Mouse (Mus musculus): ENCODE results near the gene Cdk9. TPM values are rescaled to one million over a fixed set of nuclear protein-coding genes. Genes with fewer than 3 reads are reported as not detected.

Gene Cdk9
- polyA plus RNA-seq, 1 experiment = 109 TPM

- H3K36me3 ChIP-seq (ENCODE audit: control insufficient read depth, insufficient read depth, low read length, poor library complexity, severe bottlenecking) = peaks cover 19% of the 10 kb centered on the region
- no peaks in the 10 kb centered on the region for H3K27me3 ChIP-seq (ENCODE audit: control insufficient read depth, insufficient read depth, low read length, poor library complexity, severe bottlenecking)
- H3K4me1 ChIP-seq (ENCODE audit: control insufficient read depth, insufficient read depth, low read length) = peaks cover 1% of the 10 kb centered on the region
- H3K27ac ChIP-seq (ENCODE audit: insufficient read depth, low read length) = no peak overlapping the region
- H3K9ac ChIP-seq (ENCODE audit: low read depth, poor library complexity, severe bottlenecking) = no peak overlapping the region
- TF ChIP-seq EP300 (IDR thresholded peaks at IDR 0.05; ENCODE audit: insufficient read depth, low read depth, low read length) (no peak), POLR2A (IDR thresholded peaks at IDR 0.05; ENCODE audit: insufficient read depth, low read length) (no peak), CTCF (IDR thresholded peaks at IDR 0.05; ENCODE audit: low read depth, low read length) (no peak)
- no peak overlapping the region for H3K4me3 ChIP-seq (ENCODE audit: low read depth, low read length)
- H3K9me3 ChIP-seq (replicated peaks; ENCODE audit: control insufficient read depth, insufficient read depth, low read length, poor library complexity, severe bottlenecking) = no peaks in the 10 kb centered on the region
Measured at GRCm38 (mm10) chr2:32680051-32680451, 32.8 kb downstream of the Cdk9 start.

GRCm38 (mm10) chr2:32677683-32678082 is 35.2 kb downstream of the Cdk9 start:
- Histone ChIP-seq H3K27me3 (ENCODE audit: control insufficient read depth, insufficient read depth, low read length, poor library complexity, severe bottlenecking) (no peaks in the 10 kb centered on the region), H3K4me1 (ENCODE audit: control insufficient read depth, insufficient read depth, low read length) (peaks cover 1% of the 10 kb centered on the region), H3K4me3 (ENCODE audit: low read depth, low read length) (no peak overlapping the region), H3K27ac (ENCODE audit: insufficient read depth, low read length) (no peak overlapping the region), H3K36me3 (ENCODE audit: control insufficient read depth, insufficient read depth, low read length, poor library complexity, severe bottlenecking) (peaks cover 4% of the 10 kb centered on the region), H3K9me3 (replicated peaks; ENCODE audit: control insufficient read depth, insufficient read depth, low read length, poor library complexity, severe bottlenecking) (no peaks in the 10 kb centered on the region), H3K9ac (ENCODE audit: low read depth, poor library complexity, severe bottlenecking) (no peak overlapping the region)
- TF ChIP-seq EP300 (IDR thresholded peaks at IDR 0.05; ENCODE audit: insufficient read depth, low read depth, low read length) = no peak
- no peak for TF ChIP-seq POLR2A (IDR thresholded peaks at IDR 0.05; ENCODE audit: insufficient read depth, low read length)
- no peak for TF ChIP-seq CTCF (IDR thresholded peaks at IDR 0.05; ENCODE audit: low read depth, low read length)

GRCm38 (mm10) chr2:32676821-32677220 is 36.1 kb downstream of the Cdk9 start:
- Histone ChIP-seq H3K36me3 (ENCODE audit: control insufficient read depth, insufficient read depth, low read length, poor library complexity, severe bottlenecking) (peaks cover 4% of the 10 kb centered on the region), H3K27me3 (ENCODE audit: control insufficient read depth, insufficient read depth, low read length, poor library complexity, severe bottlenecking) (no peaks in the 10 kb centered on the region), H3K9ac (ENCODE audit: low read depth, poor library complexity, severe bottlenecking) (no peak overlapping the region), H3K27ac (ENCODE audit: insufficient read depth, low read length) (no peak overlapping the region), H3K9me3 (replicated peaks; ENCODE audit: control insufficient read depth, insufficient read depth, low read length, poor library complexity, severe bottlenecking) (no peaks in the 10 kb centered on the region), H3K4me3 (ENCODE audit: low read depth, low read length) (no peak overlapping the region), H3K4me1 (ENCODE audit: control insufficient read depth, insufficient read depth, low read length) (no peaks in the 10 kb centered on the region)
- no peak for TF ChIP-seq CTCF (IDR thresholded peaks at IDR 0.05; ENCODE audit: low read depth, low read length)
- no peak for TF ChIP-seq POLR2A (IDR thresholded peaks at IDR 0.05; ENCODE audit: insufficient read depth, low read length)
- TF ChIP-seq EP300 (IDR thresholded peaks at IDR 0.05; ENCODE audit: insufficient read depth, low read depth, low read length) = no peak

- Histone ChIP-seq H3K36me3 (ENCODE audit: control insufficient read depth, insufficient read depth, low read length, poor library complexity, severe bottlenecking) (no peaks in the 10 kb centered on the region; the same call in 1 of the 2 replicates), H3K4me1 (ENCODE audit: control insufficient read depth, insufficient read depth, low read length) (no peaks in the 10 kb centered on the region), H3K27me3 (ENCODE audit: control insufficient read depth, insufficient read depth, low read length, poor library complexity, severe bottlenecking) (no peaks in the 10 kb centered on the region), H3K9me3 (replicated peaks; ENCODE audit: control insufficient read depth, insufficient read depth, low read length, poor library complexity, severe bottlenecking) (no peaks in the 10 kb centered on the region), H3K27ac (ENCODE audit: insufficient read depth, low read length) (no peak overlapping the region), H3K4me3 (ENCODE audit: low read depth, low read length) (no peak overlapping the region), H3K9ac (ENCODE audit: low read depth, poor library complexity, severe bottlenecking) (no peak overlapping the region)
- no peak for TF ChIP-seq EP300 (IDR thresholded peaks at IDR 0.05; ENCODE audit: insufficient read depth, low read depth, low read length)
- TF ChIP-seq POLR2A (IDR thresholded peaks at IDR 0.05; ENCODE audit: insufficient read depth, low read length) = no peak
- TF ChIP-seq CTCF (IDR thresholded peaks at IDR 0.05; ENCODE audit: low read depth, low read length) = no peak
Measured at GRCm38 (mm10) chr2:32673176-32673917, 39.5 kb downstream of the Cdk9 start.

GRCm38 (mm10) chr2:32671907-32672595 is 40.8 kb downstream of the Cdk9 start:
- Histone ChIP-seq H3K27me3 (ENCODE audit: control insufficient read depth, insufficient read depth, low read length, poor library complexity, severe bottlenecking) (no peaks in the 10 kb centered on the region), H3K36me3 (ENCODE audit: control insufficient read depth, insufficient read depth, low read length, poor library complexity, severe bottlenecking) (no peaks in the 10 kb centered on the region; the same call in 1 of the 2 replicates), H3K27ac (ENCODE audit: insufficient read depth, low read length) (no peak overlapping the region), H3K4me1 (ENCODE audit: control insufficient read depth, insufficient read depth, low read length) (no peaks in the 10 kb centered on the region), H3K4me3 (ENCODE audit: low read depth, low read length) (no peak overlapping the region), H3K9me3 (replicated peaks; ENCODE audit: control insufficient read depth, insufficient read depth, low read length, poor library complexity, severe bottlenecking) (no peaks in the 10 kb centered on the region), H3K9ac (ENCODE audit: low read depth, poor library complexity, severe bottlenecking) (no peak overlapping the region)
- no peak for TF ChIP-seq CTCF (IDR thresholded peaks at IDR 0.05; ENCODE audit: low read depth, low read length)
- no peak for TF ChIP-seq POLR2A (IDR thresholded peaks at IDR 0.05; ENCODE audit: insufficient read depth, low read length)
- no peak for TF ChIP-seq EP300 (IDR thresholded peaks at IDR 0.05; ENCODE audit: insufficient read depth, low read depth, low read length)

- no peaks in the 10 kb centered on the region for H3K4me1 ChIP-seq (ENCODE audit: control insufficient read depth, insufficient read depth, low read length)
- TF ChIP-seq CTCF (IDR thresholded peaks at IDR 0.05; ENCODE audit: low read depth, low read length) (no peak), EP300 (IDR thresholded peaks at IDR 0.05; ENCODE audit: insufficient read depth, low read depth, low read length) (no peak), POLR2A (IDR thresholded peaks at IDR 0.05; ENCODE audit: insufficient read depth, low read length) (no peak)
- H3K9me3 ChIP-seq (replicated peaks; ENCODE audit: control insufficient read depth, insufficient read depth, low read length, poor library complexity, severe bottlenecking) = no peaks in the 10 kb centered on the region
- no peak overlapping the region for H3K27ac ChIP-seq (ENCODE audit: insufficient read depth, low read length)
- H3K27me3 ChIP-seq (ENCODE audit: control insufficient read depth, insufficient read depth, low read length, poor library complexity, severe bottlenecking) = no peaks in the 10 kb centered on the region
- H3K9ac ChIP-seq (ENCODE audit: low read depth, poor library complexity, severe bottlenecking) = no peak overlapping the region
- no peak overlapping the region for H3K4me3 ChIP-seq (ENCODE audit: low read depth, low read length)
- H3K36me3 ChIP-seq (ENCODE audit: control insufficient read depth, insufficient read depth, low read length, poor library complexity, severe bottlenecking) = no peaks in the 10 kb centered on the region; the same call in 1 of the 2 replicates
Measured at GRCm38 (mm10) chr2:32671147-32671546, 41.7 kb downstream of the Cdk9 start.

Measured in ES-Bruce4 (cell line).